Mouse (Mus musculus) skeletal muscle tissue, postnatal 0 days (tissue): ENCODE measurements around the gene Tnip1. TPM values are rescaled to one million over a fixed set of nuclear protein-coding genes. Genes with fewer than 3 reads are reported as not detected.

Experiments
- polyA plus RNA-seq: library from polyadenylated mRNA; unstranded; fragments of >200 nt; fragmentation: Nextera tagmentation; extraction: Ambion mirVana; gene quantifications from 2 replicates; pipeline ENCODE4 v1.2.1, GENCODE M21; 2015

Gene Tnip1
- 27.3 and 30.2 TPM in 2 replicates for polyA plus RNA-seq

GRCm38 (mm10) chr11:54962810-54963209 is at the start of gene Tnip1:
Gene Tnip1, minus strand, starts transcription at chr11:54962917.

GRCm38 (mm10) chr11:54902333-54903323 is 60.1 kb downstream of the Tnip1 start, which contains the start of gene Gpx3:
Gene Gpx3, plus strand, starts transcription at chr11:54902453.

GRCm38 (mm10) chr11:54866119-54867048 is 96.3 kb downstream of the Tnip1 start, which contains the start of gene Hint1:
Gene Hint1, plus strand, starts transcription at chr11:54866383.

Other genes starting within 250 kb of the Tnip1 start
- 40.1 and 40.4 TPM in 2 replicates for gene Cdc42se2, start 175.2 kb downstream of the Tnip1 start, polyA plus RNA-seq
- 11.6 and 11.8 TPM in 2 replicates for gene Lyrm7, start 102.0 kb downstream of the Tnip1 start, polyA plus RNA-seq
- 581 and 594 TPM in 2 replicates for gene Hint1, start 96.5 kb downstream of the Tnip1 start, polyA plus RNA-seq
- 49.5 and 62.1 TPM in 2 replicates for gene Gpx3, start 60.5 kb downstream of the Tnip1 start, polyA plus RNA-seq
- 241 and 261 TPM in 2 replicates for gene Anxa6, start 70.5 kb upstream of the Tnip1 start, polyA plus RNA-seq
- gene Ccdc69, start 115.2 kb upstream of the Tnip1 start, polyA plus RNA-seq = 15.7 and 20.6 TPM in 2 replicates
- 18.7 and 32.2 TPM in 2 replicates for gene Gm2a, start 135.2 kb upstream of the Tnip1 start, polyA plus RNA-seq
- gene Slc36a3, start 188.8 kb upstream of the Tnip1 start, polyA plus RNA-seq = not detected in 2 replicates
- gene Slc36a2, start 222.2 kb upstream of the Tnip1 start, polyA plus RNA-seq = 4.1 and 26.1 TPM in 2 replicates
- 0.56 and 0.62 TPM in 2 replicates for gene Slc36a1, start 241.4 kb upstream of the Tnip1 start, polyA plus RNA-seq